In the genomic region with DNA sequence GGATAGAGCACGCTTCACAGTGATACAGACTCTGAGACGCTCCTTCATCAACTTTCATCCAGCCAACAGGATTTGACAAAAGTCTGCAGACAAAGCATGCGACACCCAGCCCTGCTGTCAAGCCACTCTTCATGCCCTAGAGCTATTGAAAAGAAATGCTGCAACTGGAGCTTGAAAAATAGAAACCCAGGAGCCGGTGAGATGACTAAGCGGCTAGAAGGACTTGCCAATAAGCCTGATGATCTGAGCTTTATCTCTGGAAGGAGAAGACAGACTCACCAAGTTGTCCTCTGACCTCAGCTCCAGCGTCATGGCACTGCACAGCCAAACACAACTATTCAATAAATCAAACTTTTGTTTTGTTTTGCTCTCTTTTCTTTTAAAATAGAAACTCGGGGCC, we compare ENCODE assay signal across 10 mouse cellular contexts.
"Had no signal": no experiment of that assay in that cellular context is flagged by ENCODE, and none has a peak within 500 bp of the region (broad histone marks: within the 10 kb centered on the region; RNA-seq: fewer than 3 reads in every experiment).

No protein-coding gene starts in this region.

- H3K4me3 ChIP-seq: left cerebral cortex, adult 2 months; limb, embryonic 15.5 days; liver, embryonic 12.5 days; lung, embryonic 15.5 days; midbrain, embryonic 13.5 days; neural tube, embryonic 15.5 days had no signal

- H3K4me2 ChIP-seq: limb, embryonic 15.5 days; liver, embryonic 12.5 days; lung, embryonic 15.5 days; midbrain, embryonic 13.5 days; neural tube, embryonic 15.5 days had no signal

- H3K9ac ChIP-seq: limb, embryonic 15.5 days; liver, embryonic 12.5 days; lung, embryonic 15.5 days; midbrain, embryonic 13.5 days; neural tube, embryonic 15.5 days had no signal

- H3K9me3 ChIP-seq: lung, embryonic 15.5 days; midbrain, embryonic 13.5 days; neural tube, embryonic 15.5 days had no signal

- H3K36me3 ChIP-seq: limb, embryonic 15.5 days; liver, embryonic 12.5 days; lung, embryonic 15.5 days; midbrain, embryonic 13.5 days; neural tube, embryonic 15.5 days had no signal

- H3K4me1 ChIP-seq: limb, embryonic 15.5 days; liver, embryonic 12.5 days; lung, embryonic 15.5 days; midbrain, embryonic 13.5 days; neural tube, embryonic 15.5 days had no signal

- H3K27me3 ChIP-seq: limb, embryonic 15.5 days; liver, embryonic 12.5 days; lung, embryonic 15.5 days; midbrain, embryonic 13.5 days; neural tube, embryonic 15.5 days had no signal

- DNase-seq: kidney, postnatal 25 days; right cerebral cortex, postnatal 25 days; thymus, adult 18-20 months; thymus, postnatal 14 days had no signal

- ATAC-seq: liver, embryonic 12.5 days; midbrain, embryonic 13.5 days had no signal

- H3K27ac ChIP-seq: left cerebral cortex, adult 2 months; limb, embryonic 15.5 days; liver, embryonic 12.5 days; lung, embryonic 15.5 days; midbrain, embryonic 13.5 days; neural tube, embryonic 15.5 days had no signal
